Mouse (Mus musculus) olfactory bulb, adult 2 months (tissue): ENCODE data around the gene Gm14085.
"Not testable (repeated sequence)": the region's sequence is repeated elsewhere in the genome, so short reads cannot be mapped to it uniquely, and the experiment has no call there.

Source experiments
- CTCF ChIP-seq: fragments of 200-500 bp; IDR thresholded peaks from 2 replicates; pipeline ENCODE4 v1.5.1; 2012; ENCODE audit warnings: low read depth, mild to moderate bottlenecking, low read length, moderate library complexity; ENCODE audit not compliant: insufficient read depth
- POLR2A ChIP-seq: fragments of 200-500 bp; IDR thresholded peaks from 2 replicates; pipeline ENCODE4 v1.6.1; 2012; ENCODE audit warnings: mild to moderate bottlenecking, low read depth, low read length, moderate library complexity; ENCODE audit not compliant: insufficient read depth

DNA sequence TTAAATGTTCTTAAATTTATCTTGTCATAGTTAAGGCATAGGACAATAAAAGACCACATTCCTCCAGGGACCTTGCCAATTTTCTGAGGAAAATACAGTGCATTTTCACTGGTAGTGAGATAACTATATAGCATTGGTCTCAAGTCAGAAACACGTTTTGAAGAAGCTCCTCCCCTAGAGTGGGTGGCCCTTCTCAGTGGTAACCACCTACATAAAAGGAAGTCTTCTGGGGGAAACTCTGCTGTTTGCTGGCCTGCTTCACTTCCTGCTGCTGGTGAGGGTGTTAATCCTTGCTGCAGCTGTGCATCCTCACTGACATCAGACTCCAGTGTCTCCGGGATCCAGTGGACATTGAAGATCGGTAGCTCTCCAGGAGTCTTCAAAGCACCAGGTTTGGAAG is 44.2 kb upstream of the Gm14085 start:
- not testable (repeated sequence) for TF ChIP-seq POLR2A, CTCF
